Mouse (Mus musculus): ENCODE data around the gene Ccl28.
"Not testable (repeated sequence)": the region's sequence is repeated elsewhere in the genome, so short reads cannot be mapped to it uniquely, and the experiment has no call there.

Gene Ccl28

GRCm38 (mm10) chr13:119623634-119624033, at the start of gene Ccl28:
TSS of gene Ccl28 (plus strand) at chr13:119623819.
- CTCF ChIA-PET = no interaction called here

- CTCF ChIA-PET = not testable (repeated sequence)
These were observed 27.1 kb upstream of the Ccl28 start for GRCm38 (mm10) chr13:119596321-119597211.

GRCm38 (mm10) chr13:119598466-119598865, 25.2 kb upstream of the Ccl28 start:
- CTCF ChIA-PET = not testable (repeated sequence)

GRCm38 (mm10) chr13:119599066-119599465, 24.6 kb upstream of the Ccl28 start:
- CTCF ChIA-PET = not testable (repeated sequence)

GRCm38 (mm10) chr13:119599498-119599897, 24.1 kb upstream of the Ccl28 start:
- CTCF ChIA-PET = not testable (repeated sequence)

GRCm38 (mm10) chr13:119600166-119600565, 23.5 kb upstream of the Ccl28 start:
- CTCF ChIA-PET = not testable (repeated sequence)

- CTCF ChIA-PET = not testable (repeated sequence)
These were observed 20.8 kb upstream of the Ccl28 start for GRCm38 (mm10) chr13:119602688-119603331.

GRCm38 (mm10) chr13:119603890-119604289, 19.7 kb upstream of the Ccl28 start:
- CTCF ChIA-PET = interaction anchor here (0.5 kb wide), 1 partner anchor 690 kb away, joined by 6 read pairs; no protein-coding TSS in a partner anchor

GRCm38 (mm10) chr13:119604322-119604721, 19.3 kb upstream of the Ccl28 start:
- CTCF ChIA-PET = interaction anchor here (0.5 kb wide), 1 partner anchor 690 kb away, joined by 6 read pairs; no protein-coding TSS in a partner anchor

- CTCF ChIA-PET = no interaction called here
These were observed 4.8 kb upstream of the Ccl28 start for GRCm38 (mm10) chr13:119618841-119619240.

GRCm38 (mm10) chr13:119619735-119620134, 3.9 kb upstream of the Ccl28 start:
- CTCF ChIA-PET = no interaction called here

- CTCF ChIA-PET = not testable (repeated sequence)
These were observed 2.3 kb downstream of the Ccl28 start for GRCm38 (mm10) chr13:119625952-119626351.

GRCm38 (mm10) chr13:119631482-119632155, 8.0 kb downstream of the Ccl28 start:
- CTCF ChIA-PET = no interaction called here

GRCm38 (mm10) chr13:119632156-119632548, 8.5 kb downstream of the Ccl28 start:
- CTCF ChIA-PET = no interaction called here

- CTCF ChIA-PET = no interaction called here
These were observed 11.9 kb downstream of the Ccl28 start for GRCm38 (mm10) chr13:119635496-119635895.

- CTCF ChIA-PET = no interaction called here
These were observed 14.2 kb downstream of the Ccl28 start for GRCm38 (mm10) chr13:119637837-119638236.

- CTCF ChIA-PET = no interaction called here
These were observed 14.8 kb downstream of the Ccl28 start for GRCm38 (mm10) chr13:119638449-119638848.

- CTCF ChIA-PET = no interaction called here
These were observed 15.7 kb downstream of the Ccl28 start for GRCm38 (mm10) chr13:119639302-119639701.

- CTCF ChIA-PET = no interaction called here
These were observed 16.9 kb downstream of the Ccl28 start for GRCm38 (mm10) chr13:119640504-119640903.

GRCm38 (mm10) chr13:119641145-119641544, 17.5 kb downstream of the Ccl28 start:
- CTCF ChIA-PET = no interaction called here

- CTCF ChIA-PET = no interaction called here
These were observed 21.1 kb downstream of the Ccl28 start for GRCm38 (mm10) chr13:119644769-119645168.

GRCm38 (mm10) chr13:119646511-119646910, 22.9 kb downstream of the Ccl28 start:
- CTCF ChIA-PET = no interaction called here
